Mouse (Mus musculus) thymus, adult 18-20 months (tissue): Measurements from ENCODE around the gene Pim1.
"Not testable (repeated sequence)": the region's sequence is repeated elsewhere in the genome, so short reads cannot be mapped to it uniquely, and the experiment has no call there.

ENCODE experiments used
- DNase-seq, 2 experiments: peaks; one replicate each; pipeline ENCODE4 v3.0.0; 2022; ENCODE audit warnings: mixed read lengths in 2 of 2

The Pim1 gene

DNA sequence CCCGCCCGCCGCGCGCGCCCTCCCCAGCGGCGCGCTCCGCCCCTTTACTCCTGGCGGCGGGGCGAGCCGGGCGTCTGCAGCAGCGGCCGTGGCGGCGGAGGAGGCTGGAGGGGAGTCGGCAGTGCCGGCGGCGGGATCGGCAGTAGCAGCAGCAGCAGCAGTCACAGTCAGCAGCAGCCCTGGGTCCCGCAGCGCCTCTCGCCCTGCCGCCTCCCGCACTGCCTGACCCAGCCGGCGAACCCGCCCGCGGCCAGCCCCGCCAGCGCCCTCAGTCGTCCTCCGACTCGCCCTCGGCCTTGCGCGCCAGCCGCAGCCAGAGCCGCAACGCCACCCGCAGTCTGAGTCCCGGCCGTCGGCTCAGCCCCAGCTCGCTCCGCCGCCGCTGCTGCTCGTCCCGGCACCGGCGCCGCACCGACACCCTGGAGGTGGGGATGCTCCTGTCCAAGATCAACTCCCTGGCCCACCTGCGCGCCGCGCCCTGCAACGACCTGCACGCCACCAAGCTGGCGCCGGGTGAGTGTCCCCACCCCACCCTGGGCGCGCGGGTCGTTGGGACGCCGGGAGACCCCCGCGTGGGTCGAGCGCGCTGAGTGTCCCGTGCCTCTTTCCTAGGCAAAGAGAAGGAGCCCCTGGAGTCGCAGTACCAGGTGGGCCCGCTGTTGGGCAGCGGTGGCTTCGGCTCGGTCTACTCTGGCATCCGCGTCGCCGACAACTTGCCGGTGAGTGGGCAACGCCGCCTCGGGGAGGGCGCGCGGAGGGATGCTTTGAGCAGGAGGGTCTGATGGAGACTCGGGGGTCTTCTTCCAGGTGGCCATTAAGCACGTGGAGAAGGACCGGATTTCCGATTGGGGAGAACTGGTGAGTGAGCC lies at the start of gene Pim1:
Pim1 (plus strand) TSS at position 41 of the 869 bp plus-strand sequence.
- peak; percentile 63 to 72 for DNase-seq

DNA sequence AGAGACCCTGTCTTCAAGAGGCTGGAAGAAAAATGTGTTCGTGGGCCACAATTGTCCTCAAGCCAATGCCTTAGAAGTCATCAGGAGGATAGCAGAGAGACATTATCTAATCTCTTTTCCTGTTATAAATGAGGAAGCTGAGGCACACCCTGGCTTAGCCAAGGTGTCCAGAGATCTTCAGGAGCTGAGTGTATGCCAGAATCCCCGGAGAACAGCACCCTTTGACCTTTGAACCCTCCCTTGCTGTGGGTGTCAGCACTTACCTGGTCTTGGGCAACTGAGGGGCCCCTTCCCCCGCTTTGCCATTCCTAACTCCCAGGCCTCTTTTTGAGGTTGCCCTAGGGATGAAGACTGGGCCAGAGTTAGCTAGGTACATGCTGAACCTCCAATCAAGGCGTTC lies 49.0 kb upstream of the Pim1 start:
- no peak for DNase-seq

DNA sequence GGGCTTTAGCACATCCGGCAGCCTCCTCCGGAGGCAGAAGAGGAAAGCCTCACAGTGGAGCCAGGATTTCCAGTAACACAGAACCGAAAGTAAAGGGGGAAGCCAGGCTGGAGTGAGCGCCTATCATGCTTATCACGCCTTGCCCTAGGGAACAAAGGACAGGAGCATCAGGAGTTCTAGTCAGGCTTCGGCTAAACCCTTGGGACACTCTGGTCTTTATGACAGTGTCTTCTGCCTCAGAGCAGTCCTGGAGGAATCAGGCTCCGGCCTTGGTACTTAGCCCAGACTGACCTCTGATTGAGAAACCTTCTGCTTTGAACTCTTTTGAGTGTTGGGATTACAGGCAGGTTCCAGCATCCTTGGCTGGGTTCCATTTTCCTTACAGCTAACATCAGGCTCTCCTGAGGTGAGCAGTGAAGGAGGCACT lies 48.4 kb upstream of the Pim1 start:
- DNase-seq, result no peak

DNA sequence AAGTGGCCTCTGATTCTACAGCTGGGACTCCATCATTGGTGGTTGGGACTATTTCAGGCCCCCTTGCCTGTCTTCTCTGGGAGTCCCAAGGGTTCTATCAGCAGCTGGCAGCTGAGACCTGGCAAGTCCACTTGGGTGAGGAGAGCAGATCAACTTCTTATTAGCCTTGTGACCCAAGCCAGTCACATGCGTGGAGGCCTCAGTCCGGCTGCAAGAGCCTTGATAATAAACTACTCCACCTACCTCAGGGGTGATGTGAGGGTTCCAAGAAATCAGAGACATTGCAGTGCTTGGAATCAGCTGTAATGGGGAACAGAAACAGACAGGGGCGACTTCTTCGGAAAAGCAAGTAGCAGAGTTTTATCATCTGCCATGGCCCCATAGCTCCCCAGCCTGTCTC lies 46.8 kb upstream of the Pim1 start:
- DNase-seq, result no peak

DNA sequence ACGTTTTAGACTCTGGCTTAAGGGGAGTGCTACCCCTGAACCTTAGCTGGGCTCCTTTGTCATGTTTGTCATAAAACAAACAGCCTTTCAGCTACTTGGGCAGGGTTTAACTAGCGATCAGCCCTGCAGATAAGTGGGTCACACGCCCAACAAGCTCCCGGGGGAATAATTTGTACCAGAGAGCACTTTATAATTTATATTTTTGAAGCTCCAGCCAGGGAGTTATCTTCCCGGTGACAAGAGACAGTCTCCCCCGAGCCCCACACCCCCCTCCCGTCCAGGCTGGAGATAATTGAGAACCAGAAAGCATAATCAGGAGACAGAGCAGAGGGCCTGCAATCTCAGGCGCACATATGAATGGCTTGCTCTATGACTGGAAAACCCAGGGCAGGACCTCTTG lies 45.5 kb upstream of the Pim1 start:
- DNase-seq, result no peak

DNA sequence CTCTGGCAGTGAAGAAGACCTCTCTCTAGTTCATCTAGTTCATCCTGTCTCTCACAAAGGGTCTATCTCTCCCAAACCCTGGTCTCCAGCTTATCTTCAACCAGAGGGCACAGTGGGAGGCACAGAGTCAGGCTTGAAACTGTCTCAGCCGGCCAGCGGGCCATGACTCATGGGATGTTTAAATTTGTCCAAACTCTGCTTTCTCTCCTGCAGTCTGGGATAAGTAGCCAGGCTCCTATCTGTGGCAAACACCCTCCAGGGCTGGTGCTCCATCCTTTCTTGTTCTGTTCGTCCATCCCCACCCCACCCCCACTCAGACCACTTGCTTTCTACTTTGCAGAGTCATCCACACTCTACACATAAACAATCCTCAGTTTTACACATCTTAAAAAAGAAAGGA lies 43.2 kb upstream of the Pim1 start:
- DNase-seq, result no peak

DNA sequence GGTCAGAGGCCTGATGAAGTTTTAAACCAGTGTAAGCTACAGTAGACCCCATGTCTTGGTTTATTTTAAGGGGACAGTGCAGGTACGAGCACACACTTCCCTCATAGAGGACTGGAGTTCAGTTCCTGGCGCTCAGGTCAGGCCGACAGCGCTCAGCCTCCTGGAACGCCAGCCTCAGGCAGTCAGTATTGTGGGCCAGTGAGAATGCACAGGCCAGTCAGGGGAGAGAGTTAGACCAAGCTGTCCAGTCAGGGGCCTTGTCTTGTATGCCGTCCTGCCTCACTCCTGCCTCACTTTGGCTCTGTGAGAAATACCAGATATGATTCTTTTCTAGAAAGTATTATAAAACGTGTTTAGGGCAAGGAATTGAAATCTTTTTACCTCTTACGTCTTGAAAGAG lies 42.5 kb upstream of the Pim1 start:
- no peak for DNase-seq

DNA sequence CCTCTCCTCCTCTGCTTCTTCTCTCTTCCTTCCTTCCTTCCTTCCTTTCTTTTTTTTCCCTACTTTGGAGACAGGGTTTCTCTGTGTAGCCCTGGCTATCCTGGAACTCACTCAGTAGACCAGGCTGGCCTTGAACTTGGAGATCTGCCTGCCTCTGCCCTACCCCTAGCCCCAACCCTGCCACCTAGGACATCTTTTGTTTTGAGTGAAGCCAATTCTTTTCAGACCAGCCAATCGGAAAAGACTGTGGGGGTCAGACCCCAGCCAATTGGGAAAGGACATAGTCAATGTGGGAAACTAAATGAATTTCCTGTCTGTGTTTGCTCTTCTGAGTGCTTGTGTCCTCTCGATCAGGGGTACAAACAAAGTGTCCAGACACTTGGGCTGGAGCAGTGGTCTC lies 42.0 kb upstream of the Pim1 start:
- no peak for DNase-seq

DNA sequence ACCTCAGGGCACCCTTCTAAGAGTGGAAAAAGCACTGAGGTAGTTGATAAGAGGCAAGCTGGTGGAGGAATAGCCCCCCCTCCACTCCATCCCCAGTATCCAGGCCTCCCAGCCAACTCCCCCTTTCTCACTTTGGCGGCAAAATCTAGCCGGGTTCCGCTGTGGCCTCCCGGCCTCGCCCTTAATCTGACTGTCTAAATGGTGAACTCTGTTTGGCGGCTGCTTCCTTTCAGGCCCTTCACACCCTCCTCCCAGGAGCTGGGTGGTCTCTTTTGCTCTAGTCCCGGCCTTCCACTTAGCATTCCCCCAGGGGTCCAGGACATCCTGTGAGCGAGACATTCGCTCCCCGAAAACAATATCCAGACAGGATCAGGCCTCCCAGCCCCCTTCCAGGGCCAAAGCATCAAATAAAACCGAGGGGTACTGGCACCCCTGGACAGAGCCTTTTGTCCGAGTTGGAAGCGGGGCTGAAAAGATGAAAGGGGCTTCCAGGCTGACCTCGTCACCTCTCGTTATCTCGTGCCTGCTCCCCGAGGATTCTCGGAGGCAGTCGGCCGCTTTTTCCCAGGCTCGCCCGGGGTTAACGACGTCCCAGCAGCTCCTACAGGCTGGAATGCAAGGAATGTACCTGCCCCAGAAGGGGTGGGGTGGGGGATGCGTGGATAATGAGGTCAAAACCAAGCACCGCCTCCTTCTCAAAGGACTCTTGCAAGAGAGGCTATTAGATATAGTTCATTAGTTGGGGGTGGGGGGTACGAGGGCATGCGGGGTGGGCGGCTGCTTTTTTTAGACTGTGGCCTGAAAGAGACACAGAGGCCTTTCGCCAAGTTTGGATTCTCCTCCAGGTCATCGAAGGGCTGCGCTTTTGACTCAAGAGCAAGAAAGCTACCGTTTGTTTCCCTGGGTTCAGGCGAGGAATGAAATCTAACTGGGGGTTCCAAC lies 39.4 kb upstream of the Pim1 start:
- DNase-seq, result no peak

DNA sequence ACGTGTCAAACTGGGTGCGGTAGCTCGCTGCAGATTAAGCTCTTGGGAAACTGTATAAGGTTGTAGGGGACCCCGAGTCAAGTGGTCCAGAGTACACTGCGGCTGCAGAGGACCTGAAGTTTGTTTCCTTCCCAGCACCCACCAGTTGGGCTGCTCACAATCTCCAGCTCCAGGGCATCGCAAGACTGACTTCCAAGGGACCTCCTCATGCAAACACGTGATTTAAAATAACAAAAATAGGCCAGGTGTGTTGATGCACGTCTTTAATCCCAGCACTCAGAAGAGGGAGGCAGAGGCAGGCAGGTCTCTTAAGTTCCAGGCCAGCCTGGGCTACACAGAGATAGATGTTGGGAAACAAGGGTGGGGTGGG lies 38.7 kb upstream of the Pim1 start:
- DNase-seq, result no peak

DNA sequence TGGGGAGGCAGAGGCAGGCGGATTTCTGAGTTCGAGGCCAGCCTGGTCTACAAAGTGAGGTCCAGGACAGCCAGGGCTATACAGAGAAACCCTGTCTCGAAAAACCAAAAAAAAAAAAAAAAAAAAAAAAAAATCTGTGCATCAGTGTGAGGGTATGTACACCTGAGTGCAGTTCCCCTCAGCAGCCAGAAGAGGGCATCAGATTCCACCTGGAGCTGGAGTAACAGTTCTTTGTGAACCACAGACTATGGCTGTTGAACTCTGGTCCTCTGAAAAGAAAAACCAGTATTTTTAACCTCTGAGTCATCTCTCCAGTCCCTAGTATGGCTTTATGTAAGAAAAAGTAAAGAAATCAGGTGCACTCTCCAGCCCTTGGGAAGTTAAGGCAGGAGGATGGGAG lies 36.4 kb upstream of the Pim1 start:
- not testable (repeated sequence) for DNase-seq

DNA sequence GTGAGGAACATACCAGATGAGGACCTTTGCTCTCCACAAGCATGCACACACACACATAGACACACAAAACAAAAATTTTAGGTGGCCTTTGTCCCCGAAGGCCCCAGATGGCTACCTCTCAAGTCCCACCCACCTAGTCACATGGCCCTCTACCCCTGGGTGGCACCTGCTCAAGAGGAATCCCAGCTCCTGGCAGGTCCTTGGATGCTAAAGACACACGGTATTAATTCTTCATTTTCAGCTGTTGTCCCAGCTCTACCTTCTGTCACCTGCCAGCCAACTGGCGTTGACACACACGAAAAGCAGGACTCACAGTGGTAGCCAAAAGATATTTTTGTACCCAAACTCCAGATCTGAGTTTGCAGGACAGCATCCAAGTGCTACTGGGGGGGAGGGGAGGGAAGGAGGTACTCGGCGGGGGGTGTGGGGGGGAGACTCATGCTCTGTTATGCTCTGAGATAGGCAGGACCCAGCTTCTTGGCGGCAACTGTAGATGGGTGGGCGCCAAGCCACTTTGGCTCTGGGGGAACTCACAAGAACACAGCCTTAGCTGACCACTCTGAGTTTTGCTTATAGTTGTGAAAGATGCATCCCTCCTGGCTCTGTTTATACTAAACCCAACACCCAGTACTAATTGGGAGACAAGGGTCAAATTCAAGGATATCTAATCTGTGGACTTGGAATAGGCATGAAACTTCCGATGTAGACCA lies 35.0 kb upstream of the Pim1 start:
- DNase-seq, result no peak

DNA sequence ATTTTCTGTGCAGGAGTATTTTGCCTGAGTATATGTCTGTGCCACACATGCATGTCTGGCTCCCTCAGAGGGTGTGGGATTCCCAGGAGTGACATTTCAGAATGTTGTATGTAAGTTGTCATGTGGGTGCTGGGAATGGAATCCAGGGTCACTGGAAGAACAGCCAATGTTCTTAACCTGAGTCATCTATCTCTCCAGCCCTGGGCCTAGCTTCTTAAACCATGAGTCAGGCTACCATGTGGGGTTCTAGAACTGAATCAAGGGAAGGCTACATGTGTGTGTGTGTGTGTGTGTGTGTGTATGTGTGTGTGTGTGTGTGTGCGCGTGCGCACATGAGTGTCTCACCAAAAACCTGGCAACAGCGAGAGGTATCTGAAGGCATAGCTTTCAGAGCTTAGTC lies 34.1 kb upstream of the Pim1 start:
- no peak for DNase-seq

DNA sequence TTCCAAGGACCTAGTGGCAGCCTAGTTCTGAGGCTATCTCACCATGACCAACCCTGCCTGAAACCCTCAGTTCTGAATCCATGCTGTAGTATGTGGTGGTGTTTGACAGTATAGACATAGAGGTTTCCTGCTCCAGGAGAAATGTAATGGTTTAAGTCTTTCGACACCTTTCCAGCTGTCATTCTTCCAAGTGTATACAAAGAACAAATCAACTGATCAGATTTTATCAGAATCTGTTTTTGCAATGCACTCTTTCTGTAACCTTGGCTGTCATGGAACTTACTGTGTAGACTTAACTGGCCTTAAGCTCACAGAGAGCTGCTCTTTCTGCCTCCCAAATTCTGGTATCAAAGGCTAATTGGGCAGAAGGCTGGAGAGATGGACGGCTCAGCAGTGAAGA lies 33.6 kb upstream of the Pim1 start:
- DNase-seq, result no peak

DNA sequence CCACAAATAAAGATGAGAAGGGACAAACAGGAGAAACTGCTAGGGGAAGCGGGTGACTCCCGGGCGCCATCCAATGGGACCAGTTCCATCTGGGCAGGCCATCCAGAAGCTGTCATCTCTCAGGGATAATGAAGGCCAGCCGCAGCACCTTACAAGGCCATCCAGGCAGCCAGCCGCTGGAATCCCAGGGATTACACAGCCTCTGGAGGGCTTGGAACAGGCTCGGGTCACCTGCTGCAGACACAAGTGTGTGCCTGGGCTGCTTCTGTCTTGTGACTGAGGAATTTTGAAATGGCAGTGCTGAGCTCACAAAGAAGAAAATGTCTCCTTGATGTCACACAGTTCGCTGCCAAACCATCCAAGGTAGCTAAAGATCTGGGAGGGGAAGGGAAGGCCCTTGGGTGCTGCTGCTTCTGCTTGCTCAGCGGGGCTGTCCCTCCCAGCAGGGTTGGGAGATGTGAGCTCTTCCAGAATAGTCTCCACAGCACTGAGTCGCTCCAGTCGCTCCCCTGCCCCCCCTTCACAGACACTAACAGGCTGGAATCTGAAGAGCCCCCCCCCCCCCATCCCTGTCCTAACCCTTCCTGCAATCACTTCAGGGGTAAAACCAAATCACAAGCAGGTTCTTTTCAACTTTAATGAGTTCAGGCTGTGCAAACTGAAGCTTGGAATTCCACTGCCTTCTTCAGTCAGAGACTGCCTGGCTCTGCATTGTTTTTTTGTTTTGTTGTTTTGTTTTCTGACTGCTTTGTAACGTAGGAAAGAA lies 32.6 kb upstream of the Pim1 start:
- no peak for DNase-seq

DNA sequence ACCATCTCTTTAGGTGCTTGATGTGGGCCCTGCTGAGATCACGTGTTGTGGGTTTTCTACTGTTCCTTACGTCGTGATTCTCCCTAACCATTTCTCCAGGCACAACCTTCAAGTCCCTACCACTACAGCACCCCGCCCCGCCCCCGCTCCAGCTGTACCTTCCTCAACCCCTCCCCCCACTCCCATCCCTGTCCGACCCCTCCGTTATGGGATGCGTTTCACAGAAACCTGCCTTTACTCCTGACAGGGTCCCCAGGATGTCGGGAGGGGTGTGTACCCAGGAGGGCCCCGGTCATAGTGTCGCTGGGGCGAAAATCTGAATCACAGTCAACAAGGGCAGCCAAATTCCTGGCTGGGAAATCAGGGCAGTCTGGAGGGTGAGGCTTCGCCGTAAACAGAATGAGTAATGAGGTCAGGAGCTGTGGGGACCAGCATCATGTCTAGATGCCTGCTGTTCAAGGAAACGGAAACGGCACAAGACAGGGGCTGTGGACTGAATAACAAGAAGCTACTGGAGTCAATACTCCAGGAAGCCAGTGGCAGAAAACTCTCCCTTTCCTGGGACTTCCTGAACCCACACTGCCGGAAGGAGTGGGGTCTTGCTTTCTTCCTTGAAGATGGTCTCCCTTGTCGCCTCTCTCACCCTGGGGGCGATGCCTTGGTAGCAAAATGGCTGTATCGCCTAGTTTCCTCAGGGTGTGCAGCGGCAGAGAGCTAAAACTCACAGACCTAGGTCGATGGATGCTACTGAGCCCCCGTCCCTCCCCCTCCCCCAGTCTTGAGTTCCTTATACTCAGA lies 31.0 kb upstream of the Pim1 start:
- no peak for DNase-seq

DNA sequence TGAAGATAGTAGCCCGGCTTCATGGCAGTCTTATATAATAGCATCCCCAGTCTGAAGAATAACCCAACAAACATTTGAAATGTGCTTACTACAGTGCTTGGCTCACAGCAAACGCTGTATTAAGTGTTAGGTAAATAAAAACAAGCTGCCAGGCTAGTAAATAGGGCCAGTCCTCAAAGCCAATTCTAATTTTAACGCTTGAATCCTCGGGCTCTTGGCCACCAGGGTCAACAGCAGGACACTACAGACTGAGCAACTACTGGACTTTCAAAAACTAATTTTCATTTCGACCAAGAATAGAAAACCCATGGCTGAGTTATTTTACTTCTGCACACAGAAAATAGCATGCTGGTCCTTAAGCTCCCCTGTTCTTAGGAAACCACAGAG lies 30.4 kb upstream of the Pim1 start:
- no peak for DNase-seq

DNA sequence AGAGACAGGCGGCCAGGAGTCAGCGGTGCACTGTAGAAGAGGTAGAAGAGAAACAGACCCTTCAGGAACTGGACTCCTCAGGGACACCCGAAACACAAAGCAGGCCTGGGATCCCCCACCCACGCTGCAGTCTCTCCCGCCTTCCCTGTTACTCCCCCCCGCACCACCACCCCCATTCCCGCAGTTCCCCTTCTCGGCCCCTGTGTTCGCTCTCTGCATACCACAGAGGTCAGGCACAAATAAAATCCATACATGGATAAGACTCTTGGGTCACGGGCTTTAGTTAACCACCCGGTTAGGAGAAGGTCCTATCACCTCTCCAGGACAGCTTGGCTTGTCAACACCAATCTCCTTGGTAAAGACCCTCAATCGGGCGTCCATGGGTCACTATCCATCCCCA lies 26.9 kb upstream of the Pim1 start:
- no peak for DNase-seq

DNA sequence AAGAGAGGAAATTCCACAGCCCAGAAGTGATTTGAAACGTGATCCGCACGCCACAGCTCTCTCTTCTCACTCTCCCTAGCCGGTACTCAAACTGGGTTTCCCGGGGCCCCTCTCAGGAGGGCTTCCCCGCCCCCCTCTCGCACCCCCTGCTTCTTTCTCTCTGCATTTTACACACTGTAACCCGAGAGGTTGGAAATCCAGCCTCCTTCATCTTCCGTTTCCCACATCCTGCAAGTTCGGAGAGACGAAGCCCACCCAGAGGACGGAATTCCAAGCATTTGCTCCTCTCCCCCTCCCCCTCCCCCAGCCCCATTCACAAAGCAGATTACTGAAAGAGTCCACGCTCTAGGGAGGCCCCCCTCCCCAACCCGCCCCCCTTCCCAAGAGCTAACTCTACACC lies 26.5 kb upstream of the Pim1 start:
- DNase-seq, result no peak

DNA sequence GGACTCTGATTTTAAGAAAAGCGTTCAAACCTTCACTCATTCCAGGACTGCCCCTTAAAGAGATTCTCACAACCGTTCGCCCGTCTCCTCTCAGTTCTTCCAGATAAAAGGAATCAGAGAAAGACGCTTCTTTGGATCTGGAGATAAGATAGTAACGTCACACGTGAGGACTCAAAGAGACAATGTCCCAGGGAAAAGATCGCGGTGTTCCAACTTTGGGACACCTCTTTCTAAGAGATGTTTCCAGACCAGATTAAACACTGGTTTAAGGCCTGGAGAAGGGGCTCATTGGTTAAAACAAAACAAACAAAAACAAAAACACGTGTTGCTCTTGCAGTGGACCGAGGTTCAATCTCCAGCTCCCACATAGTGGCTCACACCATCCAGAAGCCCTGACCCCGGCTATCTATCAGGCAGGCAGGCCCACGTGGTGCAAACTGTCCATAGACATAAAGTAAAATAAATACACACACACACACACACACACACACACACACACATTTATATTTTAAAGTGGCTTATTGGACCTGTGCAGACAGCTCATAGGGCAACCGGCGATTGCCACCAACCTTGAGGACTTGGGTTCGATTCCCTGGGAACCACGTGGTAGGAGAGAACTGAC lies 25.9 kb upstream of the Pim1 start:
- DNase-seq, result no peak

DNA sequence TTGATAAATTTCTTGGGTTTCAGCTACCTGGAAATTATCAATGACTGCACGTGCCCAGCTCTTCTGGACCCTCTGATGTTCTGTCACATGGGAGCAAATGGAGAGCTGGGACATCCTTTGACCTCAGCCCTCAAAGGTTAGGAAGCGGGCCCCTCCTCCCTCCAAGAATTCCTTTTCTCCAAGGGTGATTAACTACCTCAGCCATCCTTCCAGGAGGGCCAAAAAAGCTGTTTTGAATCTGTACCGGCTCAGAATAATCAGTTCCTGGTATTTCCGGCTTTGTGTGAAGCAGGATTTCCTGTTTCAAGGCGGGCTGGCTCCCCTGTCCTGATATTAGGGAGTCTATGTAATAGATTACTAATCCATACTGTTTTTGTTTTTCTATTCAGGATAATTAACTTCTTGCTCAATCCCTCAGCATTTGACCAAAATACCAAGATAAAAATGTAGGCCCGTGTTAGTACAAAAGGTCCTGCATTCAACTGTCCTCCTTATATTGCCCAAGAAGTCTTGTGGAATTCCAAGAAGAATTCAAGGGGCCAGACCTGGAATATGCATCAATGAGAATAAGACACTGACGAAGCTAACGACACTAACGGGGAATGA lies 25.0 kb upstream of the Pim1 start:
- no peak for DNase-seq
